Mouse (Mus musculus): ENCODE measurements around the gene Hmga1b.
"Not testable (repeated sequence)": the region's sequence is repeated elsewhere in the genome, so short reads cannot be mapped to it uniquely, and the experiment has no call there.

The Hmga1b gene

DNA sequence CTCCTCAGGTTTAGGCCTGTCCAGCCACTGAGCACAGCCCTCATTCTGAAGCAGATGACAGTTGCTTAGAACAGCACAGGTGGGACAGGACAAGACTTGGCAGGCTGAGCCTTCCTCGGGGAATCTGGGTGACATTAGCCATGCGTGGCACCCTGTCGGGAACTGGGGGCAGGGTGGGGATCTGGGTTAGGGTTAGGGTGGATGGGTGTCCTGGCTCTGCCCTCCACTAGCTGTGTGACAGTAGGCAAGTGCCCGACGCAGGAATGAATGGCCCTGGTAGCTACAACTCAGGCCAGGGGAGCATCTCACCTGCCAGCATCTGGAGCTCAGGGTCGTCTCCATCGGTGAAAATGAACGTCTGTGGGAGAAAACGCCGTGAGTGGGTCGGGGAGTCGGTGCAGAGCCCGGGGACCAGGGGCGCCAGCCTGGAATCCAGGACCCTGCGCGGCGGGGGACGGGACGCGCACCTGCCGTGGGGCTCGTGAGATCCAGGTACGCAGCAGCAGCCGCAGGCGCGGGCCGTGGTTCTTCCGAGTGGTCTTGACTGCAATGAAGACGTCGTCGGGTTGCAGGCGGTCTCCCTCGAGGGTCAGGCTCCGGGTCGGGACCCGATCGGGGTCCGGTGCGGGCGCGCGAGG, 21.0 kb downstream of the Hmga1b start:
- no peak for DNase-seq (ENCODE audit: extremely low read depth, low read depth)

DNA sequence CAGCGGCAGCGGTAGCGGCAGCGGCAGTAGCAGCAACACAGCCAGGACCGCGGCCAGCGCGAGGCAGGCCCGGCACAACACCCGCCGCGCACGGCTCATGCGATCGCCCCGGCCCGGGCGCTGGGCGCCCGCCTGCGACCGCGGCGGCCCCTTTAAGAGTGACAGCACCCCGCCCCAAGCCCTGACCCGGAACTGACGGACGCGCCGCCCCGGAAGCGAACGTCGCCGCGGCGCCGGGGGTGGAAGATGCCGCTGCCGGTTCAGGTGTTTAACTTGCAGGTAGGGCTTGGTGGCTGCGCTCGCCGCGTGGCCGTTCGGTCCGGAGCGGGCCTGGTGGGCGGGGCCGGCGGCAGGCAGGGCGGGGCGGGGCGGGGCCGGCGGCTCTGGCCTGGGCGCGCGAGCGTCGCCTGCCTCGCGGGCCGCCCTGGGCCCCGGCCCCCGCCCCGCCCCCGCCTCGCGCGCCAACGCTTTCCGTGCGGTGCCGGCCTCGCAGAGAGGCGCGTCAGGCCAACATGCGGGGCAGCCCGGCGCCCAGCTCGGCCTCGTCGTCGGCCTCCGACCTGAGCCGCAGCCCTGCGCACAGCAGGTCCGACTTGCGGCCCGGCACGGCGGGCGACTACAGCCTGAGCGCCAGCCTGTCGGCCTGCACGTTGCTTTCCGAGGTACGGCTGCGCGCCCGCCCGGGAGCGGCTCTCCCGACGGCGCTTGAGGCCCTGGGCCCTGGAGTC, 21.6 kb downstream of the Hmga1b start, which contains the start of the genes Rfng and Gps1:
Gene Rfng (minus strand): TSS at position 144 of the 728 bp plus-strand sequence.
Gene Gps1 (plus strand): TSS at position 209 of the 728 bp plus-strand sequence.
- peak; percentile 49 for DNase-seq (ENCODE audit: extremely low read depth, low read depth)

DNA sequence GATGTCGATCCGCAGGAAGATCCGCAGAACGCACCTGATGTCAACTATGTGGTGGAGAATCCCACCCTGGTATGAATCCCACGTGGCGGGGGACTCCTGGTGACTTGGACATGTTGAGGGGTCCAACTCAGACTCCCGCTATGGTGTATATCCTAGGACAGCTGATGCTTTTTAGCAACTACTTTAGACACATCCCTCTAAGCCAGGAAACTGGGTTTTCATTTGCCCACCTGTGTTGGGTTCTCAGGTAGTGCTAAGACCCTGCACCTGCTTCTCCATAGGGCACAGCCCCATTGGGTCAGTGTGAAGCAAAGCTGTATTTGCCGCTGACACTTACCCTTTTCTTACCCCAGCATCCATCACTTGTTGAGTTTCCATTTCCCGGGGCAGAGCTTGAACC, 22.6 kb downstream of the Hmga1b start:
- DNase-seq (ENCODE audit: extremely low read depth, low read depth): no peak

DNA sequence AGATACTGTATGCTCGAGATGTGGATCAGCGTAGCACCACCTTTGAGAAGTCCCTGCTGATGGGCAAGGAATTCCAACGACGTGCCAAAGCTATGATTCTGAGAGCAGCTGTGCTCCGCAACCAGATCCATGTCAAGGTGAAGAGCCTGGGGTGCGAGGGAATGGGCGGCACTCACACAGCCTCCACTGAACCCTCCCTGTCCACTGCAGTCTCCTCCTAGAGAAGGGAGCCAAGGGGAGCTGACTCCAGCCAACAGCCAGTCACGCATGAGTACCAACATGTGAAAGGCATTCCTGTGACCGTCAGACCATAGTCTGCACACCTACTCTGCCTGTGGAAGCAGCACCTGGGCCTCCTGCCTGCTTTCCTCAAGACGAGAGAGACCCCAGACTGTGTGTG, 25.9 kb downstream of the Hmga1b start:
- not testable (repeated sequence) for DNase-seq (ENCODE audit: extremely low read depth, low read depth)

DNA sequence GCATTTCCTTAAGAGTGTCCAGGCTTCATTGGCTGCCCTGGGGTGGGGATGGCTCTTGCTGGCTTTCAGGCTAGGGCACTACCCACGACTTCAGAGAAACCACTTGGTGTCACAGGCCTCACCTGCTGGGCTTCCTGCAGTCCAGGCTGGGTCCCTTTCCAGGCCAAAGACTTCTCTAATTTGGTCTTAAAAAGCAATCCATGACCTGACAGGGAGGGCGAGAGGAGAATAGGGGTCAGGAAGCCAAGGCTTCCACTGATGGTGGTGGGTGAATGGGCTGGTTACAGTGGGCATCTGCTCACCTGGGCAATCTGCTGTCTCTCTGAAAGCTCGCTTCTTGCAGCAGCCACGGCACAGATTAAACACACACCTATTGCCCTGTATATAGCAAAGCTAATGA, 26.8 kb downstream of the Hmga1b start:
- no peak for DNase-seq (ENCODE audit: extremely low read depth, low read depth)

DNA sequence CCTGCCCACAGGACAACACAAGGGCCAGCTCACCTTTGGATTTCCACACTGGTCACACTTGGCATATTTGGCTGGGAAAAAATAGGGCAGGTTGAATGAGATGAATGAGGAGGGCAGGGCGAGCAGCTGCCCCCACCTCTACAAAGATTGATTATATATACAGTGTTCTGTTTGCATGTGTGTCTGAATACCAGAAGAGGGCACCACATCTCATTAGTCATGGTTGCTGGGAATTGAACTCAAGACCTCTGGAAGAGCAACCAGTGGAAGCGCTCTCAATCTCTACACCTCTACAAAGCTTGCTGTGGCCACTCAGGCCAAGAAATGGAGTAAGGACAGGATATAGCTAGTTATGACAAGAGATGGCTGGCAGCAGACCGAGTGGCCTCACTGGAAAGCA, 27.2 kb downstream of the Hmga1b start:
- DNase-seq (ENCODE audit: extremely low read depth, low read depth): no peak

DNA sequence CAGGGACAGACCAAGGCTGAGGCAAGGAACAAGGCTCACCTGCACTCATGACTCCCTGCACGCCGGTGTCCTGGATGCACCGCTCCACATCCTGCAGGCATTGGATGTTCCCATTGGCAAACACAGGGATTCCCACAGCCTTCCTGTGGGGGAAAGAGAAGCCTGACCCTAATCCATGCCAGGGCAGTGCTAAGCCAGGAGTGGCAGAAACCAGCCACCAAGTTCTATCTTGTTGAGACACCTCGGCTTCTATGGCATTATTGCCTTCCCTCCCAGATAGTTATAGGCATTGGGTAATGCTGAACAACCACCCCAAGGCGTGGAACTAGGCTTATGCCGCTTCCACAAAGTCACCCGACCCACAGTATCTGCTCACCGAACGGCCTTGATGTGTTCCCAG, 30.1 kb downstream of the Hmga1b start:
- DNase-seq (ENCODE audit: extremely low read depth, low read depth): no peak

DNA sequence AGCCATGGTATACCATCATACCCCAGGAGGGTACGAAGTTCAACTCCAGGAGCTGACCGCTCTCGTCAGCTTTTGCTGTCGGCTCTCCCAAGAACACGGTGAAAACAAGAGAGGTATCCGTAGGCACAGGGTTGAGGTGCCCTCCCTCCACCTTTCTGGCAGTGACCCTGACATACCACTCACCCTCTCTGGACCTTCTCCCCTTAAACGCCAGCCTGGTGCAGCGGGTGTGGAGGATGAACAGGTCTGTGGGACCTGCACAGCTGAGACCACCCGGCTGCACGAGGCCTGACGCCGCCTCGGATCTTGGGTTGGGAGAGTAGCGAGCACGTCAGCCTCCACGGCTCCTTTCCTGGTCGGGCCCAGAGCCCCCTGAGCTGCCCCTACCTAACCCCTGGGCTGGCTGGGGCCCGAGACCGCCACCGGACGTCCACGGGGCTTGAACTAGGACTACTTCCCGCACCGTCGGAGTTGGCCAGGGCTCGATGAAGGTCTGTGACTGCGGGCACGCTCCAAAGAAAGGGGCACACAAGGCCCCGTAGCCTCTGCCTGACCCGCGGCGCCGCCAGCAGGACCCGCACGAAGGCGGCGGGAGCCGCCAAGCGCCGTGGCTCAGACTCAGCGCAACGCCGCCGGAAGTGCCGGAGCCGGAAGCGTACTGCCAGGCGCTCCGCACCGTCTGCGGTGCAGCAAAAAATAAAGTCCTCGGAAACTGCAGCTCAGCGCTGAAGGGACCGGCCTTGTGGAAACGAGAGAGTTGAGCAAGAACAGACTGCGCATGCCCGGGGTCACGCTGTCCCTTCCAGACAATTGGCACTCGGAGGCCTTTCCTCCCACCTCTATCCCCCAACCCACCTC, 33.4 kb downstream of the Hmga1b start, which contains the start of gene Dus1l:
Gene Dus1l (minus strand): TSS at position 648 of the 858 bp plus-strand sequence.
- peak; percentile 89 for DNase-seq (ENCODE audit: extremely low read depth, low read depth)

DNA sequence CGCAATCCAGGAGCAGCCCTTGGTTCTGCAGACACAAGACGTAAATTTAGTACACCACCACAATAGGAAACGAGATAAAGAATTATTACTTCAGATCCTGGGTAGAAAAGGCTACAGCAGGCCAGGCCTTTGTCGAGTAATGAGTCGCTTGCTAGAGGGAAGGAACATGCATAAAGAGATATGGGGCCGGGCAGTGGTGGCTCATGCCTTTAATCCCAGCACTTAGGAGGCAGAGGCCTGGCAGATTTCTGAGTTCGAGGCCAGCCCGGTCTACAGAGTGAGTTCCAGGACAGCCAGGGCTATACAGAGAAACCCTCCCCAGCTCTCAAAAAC, 34.0 kb downstream of the Hmga1b start:
- no peak for DNase-seq (ENCODE audit: extremely low read depth, low read depth)

DNA sequence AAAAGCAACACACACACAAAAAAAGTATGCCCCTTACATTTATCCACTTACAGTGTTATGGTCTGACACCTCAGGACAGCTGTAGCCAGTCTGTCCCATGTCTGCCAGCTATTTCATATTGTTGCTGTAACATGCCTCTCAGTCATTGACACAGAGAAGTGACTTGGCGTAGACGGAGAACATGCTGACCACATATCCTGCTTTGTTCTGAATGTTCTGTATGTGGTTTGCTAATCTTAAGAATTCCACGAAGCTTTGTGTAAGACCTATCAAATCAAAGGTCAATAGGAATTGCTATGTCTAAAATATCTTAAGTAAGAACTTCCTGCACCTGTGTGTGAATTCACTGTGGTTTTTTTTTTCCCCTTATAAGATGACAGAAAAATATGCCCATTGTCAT, 35.6 kb downstream of the Hmga1b start:
- DNase-seq (ENCODE audit: extremely low read depth, low read depth): no peak

DNA sequence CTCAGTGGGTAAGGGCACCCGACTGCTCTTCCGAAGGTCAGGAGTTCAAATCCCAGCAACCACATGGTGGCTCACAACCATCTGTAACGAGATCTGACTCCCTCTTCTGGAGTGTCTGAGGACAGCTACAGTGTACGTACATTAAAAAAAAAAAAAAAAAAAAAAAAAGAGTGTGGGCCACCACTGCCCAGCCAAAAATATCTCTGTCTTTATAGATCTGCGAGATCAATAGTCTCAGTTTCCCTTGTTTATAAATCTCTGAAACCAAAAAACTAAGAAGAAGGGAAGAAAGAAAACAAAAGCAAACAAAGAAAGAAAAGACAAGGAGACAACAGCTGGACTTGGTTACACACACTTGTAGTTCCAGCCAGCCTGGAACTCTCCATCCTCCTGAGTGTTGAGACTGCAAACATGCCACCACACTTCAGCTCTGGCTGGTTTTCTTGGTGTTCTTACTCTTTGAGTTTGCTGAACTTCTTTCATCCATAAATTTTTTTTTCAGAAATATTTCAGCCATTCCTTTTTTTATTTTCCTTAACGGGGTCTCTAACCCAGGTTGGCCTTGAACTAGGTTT, 36.8 kb downstream of the Hmga1b start:
- DNase-seq (ENCODE audit: extremely low read depth, low read depth): no peak

DNA sequence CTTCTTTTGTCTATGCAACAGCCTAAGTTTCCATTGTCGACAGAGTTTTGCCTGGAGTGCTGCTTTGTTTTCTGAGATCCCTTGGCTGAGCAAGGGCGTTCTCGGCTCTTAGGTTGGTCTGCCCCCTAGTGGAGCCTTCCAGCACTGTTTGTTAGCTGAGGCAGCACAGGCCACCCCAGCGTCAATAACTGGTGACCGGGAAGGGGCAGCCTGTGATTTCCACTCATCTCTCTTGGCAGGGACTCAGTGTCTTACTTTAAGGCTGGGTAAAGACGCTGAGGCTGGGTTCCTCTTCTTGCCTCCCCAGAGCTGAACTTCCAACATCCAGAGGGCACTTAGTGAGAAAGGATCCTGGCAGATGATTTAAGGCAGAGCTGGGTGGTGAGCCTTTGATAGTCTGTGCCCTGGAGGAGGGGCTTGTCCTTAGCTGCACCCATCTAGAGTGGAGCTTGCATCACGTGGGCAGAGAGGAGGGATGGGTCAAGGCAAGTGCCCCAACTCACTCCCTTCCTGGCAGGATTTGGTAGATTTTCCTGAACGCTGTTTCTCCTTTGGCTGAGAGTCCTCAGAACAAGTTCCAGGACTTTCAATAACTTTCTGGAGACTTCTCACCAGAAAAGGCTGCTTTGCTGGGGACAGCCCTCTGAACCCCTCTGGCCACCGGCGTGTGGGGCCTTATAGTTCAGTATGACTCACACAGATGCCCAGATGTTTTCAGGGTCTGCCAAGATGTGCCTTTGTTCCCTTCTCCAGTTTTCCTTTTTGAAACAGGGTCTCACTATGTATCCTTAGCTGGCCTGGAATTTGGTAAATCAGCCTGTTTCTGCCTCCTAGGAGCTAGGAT, 37.7 kb downstream of the Hmga1b start:
- peak; percentile 74 for DNase-seq (ENCODE audit: extremely low read depth, low read depth)

DNA sequence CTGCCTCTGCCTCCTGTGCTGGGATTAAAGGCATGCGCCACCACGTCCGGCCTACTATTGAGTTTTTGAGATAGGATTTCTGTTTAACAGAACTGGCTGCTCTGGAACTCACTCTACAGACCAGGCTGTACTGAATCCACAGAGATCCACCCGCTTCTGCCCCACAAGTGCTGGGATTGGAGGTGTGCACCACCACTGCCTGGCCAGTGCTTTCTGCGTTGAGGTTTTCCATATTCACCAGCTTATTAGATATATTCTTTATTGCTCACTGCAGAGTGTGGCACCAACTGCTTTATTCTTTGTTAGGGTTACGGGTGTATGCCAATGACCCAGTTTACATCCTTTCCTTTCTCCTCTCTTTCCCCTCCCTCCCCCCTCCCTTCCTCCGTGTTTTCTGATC, 41.7 kb downstream of the Hmga1b start:
- DNase-seq (ENCODE audit: extremely low read depth, low read depth): no peak

DNA sequence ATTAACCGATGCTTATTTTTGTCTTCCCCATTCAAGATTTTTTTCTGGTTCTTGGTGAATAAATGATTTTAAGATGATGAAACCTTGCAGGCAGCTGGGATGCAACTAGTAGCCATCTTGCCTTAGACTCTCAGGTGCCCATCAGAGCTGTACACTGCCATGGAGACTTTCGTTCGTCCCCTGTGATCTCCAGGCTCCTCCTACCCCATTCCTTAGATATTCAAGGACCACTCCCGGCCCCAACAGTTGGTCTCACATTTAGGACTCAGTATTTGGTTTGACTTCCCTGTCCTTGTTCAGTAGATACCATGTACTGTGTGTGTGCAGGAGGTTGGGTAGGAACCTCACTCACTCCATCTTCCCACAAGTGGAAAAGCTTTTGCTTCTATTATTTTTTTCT, 42.2 kb downstream of the Hmga1b start:
- DNase-seq (ENCODE audit: extremely low read depth, low read depth): no peak

DNA sequence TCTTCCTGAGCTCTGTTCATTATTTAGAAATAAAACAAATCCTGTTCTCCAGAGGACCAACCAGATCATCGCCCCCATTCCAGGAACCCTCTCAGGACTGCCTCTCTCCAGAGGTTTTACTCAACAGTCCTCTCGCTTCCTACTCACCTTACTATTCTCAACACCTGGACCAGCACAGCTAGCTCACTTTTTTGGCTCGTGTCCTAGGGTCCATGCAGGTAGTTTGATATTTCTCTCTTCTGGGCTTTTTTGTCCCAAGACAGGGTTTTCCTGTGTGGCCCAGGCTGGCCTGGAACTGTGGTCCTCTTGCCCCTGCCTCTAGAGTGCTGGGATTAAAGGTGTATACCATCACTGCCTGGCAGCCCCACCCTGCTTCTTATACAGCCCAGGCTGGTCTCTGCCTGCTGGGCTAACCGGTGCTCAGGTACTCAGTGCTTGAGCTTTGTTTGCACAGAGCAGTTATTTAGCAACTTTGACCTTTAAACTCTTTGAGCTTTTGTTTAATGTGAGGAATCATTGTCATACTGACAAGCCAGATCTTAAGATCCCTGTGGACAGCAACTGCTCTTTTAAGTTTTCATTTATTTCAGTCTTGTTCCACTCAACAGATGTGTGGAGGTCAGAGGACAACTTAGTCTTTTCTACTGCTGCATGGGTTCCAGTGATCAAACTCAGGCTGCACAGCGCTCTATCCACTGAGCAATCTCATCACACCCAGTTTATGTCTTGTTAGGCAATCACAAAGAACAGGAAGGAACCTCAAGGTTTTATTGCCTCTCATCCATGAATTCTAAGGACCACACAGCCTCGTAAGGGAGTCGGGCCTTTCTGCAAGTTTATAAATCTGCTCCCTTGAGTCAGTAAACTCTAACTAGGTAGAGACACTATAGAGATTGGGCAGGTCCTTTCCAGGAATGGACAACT, 43.0 kb downstream of the Hmga1b start:
- no peak for DNase-seq (ENCODE audit: extremely low read depth, low read depth)

DNA sequence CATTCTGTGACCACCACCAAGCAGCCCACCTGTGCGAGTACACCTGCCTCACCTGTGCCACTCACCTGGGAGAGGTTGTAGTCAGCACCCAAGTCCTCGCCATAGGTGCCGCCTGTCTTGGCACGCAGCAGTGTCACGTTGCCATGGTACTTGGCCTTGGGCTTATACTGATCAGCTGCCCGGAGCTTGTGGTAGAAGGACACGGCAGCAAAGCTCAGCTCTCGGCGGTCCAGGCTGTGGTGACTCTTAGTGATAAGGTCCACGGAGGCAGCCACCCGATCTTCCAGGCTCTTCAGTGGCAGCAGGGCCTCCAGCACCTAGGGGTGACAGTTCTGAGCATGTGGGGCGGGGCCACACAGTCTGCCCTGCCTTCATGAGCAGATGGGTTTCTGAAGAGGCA, 45.4 kb downstream of the Hmga1b start:
- DNase-seq (ENCODE audit: extremely low read depth, low read depth): no peak

DNA sequence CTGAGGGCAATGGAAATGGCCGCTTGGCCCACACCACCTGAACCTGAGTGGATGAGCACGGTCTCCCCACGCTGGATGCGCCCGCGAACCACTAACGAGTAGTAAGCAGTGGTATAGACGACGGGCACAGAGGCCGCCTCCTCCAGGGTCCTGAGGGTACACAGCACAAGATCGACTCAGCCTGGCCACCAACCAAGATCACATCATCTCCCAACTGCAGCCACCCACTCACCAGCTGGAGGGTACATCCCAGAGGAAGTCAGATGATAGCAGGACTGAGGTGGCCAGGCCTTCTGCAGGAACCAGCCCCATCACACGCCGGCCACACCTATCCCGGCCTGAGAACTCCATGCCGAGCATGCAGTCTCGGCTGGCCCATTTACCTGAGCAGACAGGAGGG, 49.5 kb downstream of the Hmga1b start:
- DNase-seq (ENCODE audit: extremely low read depth, low read depth): no peak
